Mouse (Mus musculus): ENCODE data around the gene Snx6. TPM values are rescaled to one million over a fixed set of nuclear protein-coding genes. Genes with fewer than 3 reads are reported as not detected.

Snx6 gene
- total and polyA plus RNA-seq, 3 experiments, result 67.3 to 155 (median 85.8) TPM

DNA sequence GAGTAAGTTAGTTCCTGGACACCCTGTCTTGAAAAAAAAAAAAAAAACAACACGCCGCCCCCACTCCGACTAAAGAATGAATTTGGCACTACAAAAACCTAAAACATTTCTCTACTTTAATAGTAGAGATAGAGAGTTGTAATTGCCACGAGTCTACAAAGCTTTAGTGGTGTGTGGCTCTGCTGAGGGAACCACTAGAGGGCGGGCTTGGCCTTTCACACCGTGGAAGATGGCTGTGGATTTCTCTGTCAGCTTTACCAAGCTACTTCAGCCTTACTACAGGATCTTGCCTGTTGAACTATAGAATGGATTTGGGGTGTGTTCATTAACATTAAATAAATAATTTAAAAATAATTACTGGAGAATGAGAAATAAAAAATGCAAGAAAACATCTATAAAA, 35.1 kb upstream of the Snx6 start:
- TF ChIP-seq CTCF (conservative IDR thresholded peaks at IDR 0.05 in 1 of 2, IDR thresholded peaks at IDR 0.05 in 1 of 2; ENCODE audit: low read depth in 2 of 2, low read length in 2 of 2) (peak; percentile 75 to 97), CHD2 (IDR thresholded peaks at IDR 0.05; ENCODE audit: low read length) (no peak), RCOR1 (conservative IDR thresholded peaks at IDR 0.05; ENCODE audit: low read depth, low read length) (no peak), ZC3H11A (IDR thresholded peaks at IDR 0.05; ENCODE audit: low read depth, low read length) (0 out of 2 replicates have a peak, but pooled peaks have one; percentile 27), MYC (IDR thresholded peaks at IDR 0.05; ENCODE audit: low read depth, low read length) (0 out of 2 replicates have a peak, but pooled peaks have one; percentile 48), SMC3 (IDR thresholded peaks at IDR 0.05; ENCODE audit: low read depth, low read length) (peak; percentile 73), RAD21 (IDR thresholded peaks at IDR 0.05; ENCODE audit: low read depth, low read length) (peak; percentile 98)
- H3K79me2 ChIP-seq (replicated peaks; ENCODE audit: control insufficient read depth, extremely low read depth, insufficient read depth, poor library complexity, severe bottlenecking), result no peaks in the 10 kb centered on the region
- in situ Hi-C loops (cut with MboI; ENCODE audit: low pct_ligation_motif_present, low pct_unique_long_range_greater_than_20kb, low sequenced_read_pairs), result no loop called here
- H3K36me3 ChIP-seq (replicated peaks in 1 of 2; ENCODE audit: control insufficient read depth in 1 of 2, insufficient read depth in 1 of 2, low read length in 1 of 2), result no peaks in the 10 kb centered on the region
- dilution Hi-C loops (cut with MboI; ENCODE audit: extremely low pct_ligation_motif_present, extremely low pct_unique_long_range_greater_than_20kb, low sequenced_read_pairs), result no loop called here
- peak overlapping the region; percentile 47; the same call in 1 of the 2 replicates for H3K4me2 ChIP-seq (ENCODE audit: insufficient read depth, low read depth, poor library complexity, severe bottlenecking)
- peak; percentile 79 for DNase-seq (ENCODE audit: extremely low read depth)
- H3K4me1 ChIP-seq (ENCODE audit: control insufficient read depth in 1 of 2, insufficient read depth in 2 of 2), result peaks cover 6 to 27% of the 10 kb centered on the region in 2 experiments; a peak in 3 of 4 replicates
- H3K9ac ChIP-seq (ENCODE audit: insufficient read depth, low read depth), result no peak overlapping the region
- H3K27ac ChIP-seq (ENCODE audit: insufficient read depth, low read depth), result no peak overlapping the region
- no peaks in the 10 kb centered on the region for H3K27me3 ChIP-seq (replicated peaks)
- H3K4me3 ChIP-seq (replicated peaks in 1 of 3; ENCODE audit: low read depth in 2 of 3, low read length in 2 of 3, poor library complexity in 1 of 3), result no peak overlapping the region
- no peaks in the 10 kb centered on the region for H3K9me3 ChIP-seq (replicated peaks; ENCODE audit: low read length)

DNA sequence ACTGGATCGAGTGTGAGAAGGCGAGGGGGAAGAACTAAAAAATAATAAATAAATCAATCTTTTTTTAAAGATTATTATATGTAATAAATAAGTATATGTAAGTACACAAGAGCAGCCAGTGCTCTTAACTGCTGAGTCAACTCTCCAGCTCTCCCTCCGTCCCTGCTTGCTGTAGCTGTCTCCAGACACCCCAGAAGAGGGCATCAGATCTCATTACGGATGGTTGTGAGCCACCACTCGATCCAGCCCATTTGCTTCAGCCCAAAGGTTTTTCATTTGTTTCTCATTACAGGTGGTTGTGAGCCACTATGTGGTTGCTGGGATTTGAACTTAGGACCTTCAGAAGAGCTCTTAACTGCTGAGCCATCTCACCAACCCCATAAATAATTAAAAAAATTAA, 34.4 kb upstream of the Snx6 start:
- no peak for DNase-seq (ENCODE audit: extremely low read depth)
- TF ChIP-seq ELF1 (IDR thresholded peaks at IDR 0.05; ENCODE audit: low read depth, low read length) (no peak), GABPA (IDR thresholded peaks at IDR 0.05; ENCODE audit: insufficient replicate concordance, low read depth, low read length) (no peak), POLR2AphosphoS2 (IDR thresholded peaks at IDR 0.05; ENCODE audit: low read depth, low read length) (no peak)
- Histone ChIP-seq H3K9me3 (replicated peaks; ENCODE audit: low read length) (no peaks in the 10 kb centered on the region), H3K4me1 (ENCODE audit: control insufficient read depth in 1 of 2, insufficient read depth in 2 of 2) (peaks cover 2 to 20% of the 10 kb centered on the region in 2 experiments; a peak in 2 of 4 replicates), H3K4me3 (replicated peaks in 1 of 3; ENCODE audit: low read depth in 2 of 3, low read length in 2 of 3, poor library complexity in 1 of 3) (no peak overlapping the region), H3K27me3 (replicated peaks) (no peaks in the 10 kb centered on the region), H3K9ac (ENCODE audit: insufficient read depth, low read depth) (no peak overlapping the region), H3K27ac (ENCODE audit: insufficient read depth, low read depth) (no peak overlapping the region), H3K79me2 (replicated peaks; ENCODE audit: control insufficient read depth, extremely low read depth, insufficient read depth, poor library complexity, severe bottlenecking) (no peaks in the 10 kb centered on the region), H3K4me2 (ENCODE audit: insufficient read depth, low read depth, poor library complexity, severe bottlenecking) (no peak overlapping the region), H3K36me3 (replicated peaks in 1 of 2; ENCODE audit: control insufficient read depth in 1 of 2, insufficient read depth in 1 of 2, low read length in 1 of 2) (no peaks in the 10 kb centered on the region)
- in situ Hi-C loops (cut with MboI; ENCODE audit: low pct_ligation_motif_present, low pct_unique_long_range_greater_than_20kb, low sequenced_read_pairs), result no loop called here
- dilution Hi-C loops (cut with MboI; ENCODE audit: extremely low pct_ligation_motif_present, extremely low pct_unique_long_range_greater_than_20kb, low sequenced_read_pairs), result no loop called here

DNA sequence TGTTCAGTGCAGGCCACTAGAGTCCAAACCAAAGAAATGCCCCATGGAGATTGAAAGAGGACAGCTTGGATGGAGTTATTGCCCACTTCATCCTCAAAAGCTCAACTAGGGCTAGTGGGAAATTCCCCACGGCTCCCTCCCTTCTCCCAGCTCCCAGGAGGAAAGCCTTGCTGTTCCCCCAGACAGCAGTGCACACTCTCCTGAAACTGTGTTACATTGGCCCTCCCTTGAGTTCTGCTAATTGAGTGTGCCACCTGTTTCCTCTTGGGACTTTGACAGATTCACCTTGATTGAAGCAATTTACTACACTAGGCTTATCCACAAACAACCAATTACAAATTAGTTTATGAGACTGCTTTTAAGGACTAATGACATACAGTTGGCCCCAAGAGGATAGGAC, 32.5 kb upstream of the Snx6 start:
- no peaks in the 10 kb centered on the region for H3K79me2 ChIP-seq (replicated peaks; ENCODE audit: control insufficient read depth, extremely low read depth, insufficient read depth, poor library complexity, severe bottlenecking)
- no peak overlapping the region for H3K4me2 ChIP-seq (ENCODE audit: insufficient read depth, low read depth, poor library complexity, severe bottlenecking)
- no peak overlapping the region for H3K27ac ChIP-seq (ENCODE audit: insufficient read depth, low read depth)
- H3K9ac ChIP-seq (ENCODE audit: insufficient read depth, low read depth), result no peak overlapping the region
- H3K9me3 ChIP-seq (replicated peaks; ENCODE audit: low read length), result no peaks in the 10 kb centered on the region
- peaks cover 0 to 18% of the 10 kb centered on the region in 2 experiments; a peak in 2 of 4 replicates for H3K4me1 ChIP-seq (ENCODE audit: control insufficient read depth in 1 of 2, insufficient read depth in 2 of 2)
- H3K4me3 ChIP-seq (replicated peaks in 1 of 3; ENCODE audit: low read depth in 2 of 3, low read length in 2 of 3, poor library complexity in 1 of 3), result no peak overlapping the region
- TF ChIP-seq ZNF384 (IDR thresholded peaks at IDR 0.05; ENCODE audit: low read depth, low read length) (no peak), MAZ (IDR thresholded peaks at IDR 0.05; ENCODE audit: low read depth, low read length) (no peak), MYC (IDR thresholded peaks at IDR 0.05; ENCODE audit: low read depth, low read length) (no peak), NRF1 (IDR thresholded peaks at IDR 0.05; ENCODE audit: low read depth, low read length) (no peak), SMC3 (IDR thresholded peaks at IDR 0.05; ENCODE audit: low read depth, low read length) (no peak), CHD1 (IDR thresholded peaks at IDR 0.05; ENCODE audit: low read depth, low read length) (no peak), ETS1 (conservative IDR thresholded peaks at IDR 0.05; ENCODE audit: low read depth, low read length) (no peak), USF1 (IDR thresholded peaks at IDR 0.05; ENCODE audit: low read depth, low read length) (no peak), MEF2A (IDR thresholded peaks at IDR 0.05; ENCODE audit: borderline replicate concordance, low read depth, low read length) (no peak), POLR2AphosphoS2 (IDR thresholded peaks at IDR 0.05; ENCODE audit: low read depth, low read length) (no peak), MXI1 (IDR thresholded peaks at IDR 0.05; ENCODE audit: low read depth, low read length) (no peak), MAX (IDR thresholded peaks at IDR 0.05; ENCODE audit: low read length) (no peak), CTCF (conservative IDR thresholded peaks at IDR 0.05 in 1 of 2, IDR thresholded peaks at IDR 0.05 in 1 of 2; ENCODE audit: low read depth in 2 of 2, low read length in 2 of 2) (no peak), POLR2A (IDR thresholded peaks at IDR 0.05; ENCODE audit: low read depth, low read length) (no peak), CHD2 (IDR thresholded peaks at IDR 0.05; ENCODE audit: low read length) (no peak)
- dilution Hi-C loops (cut with MboI; ENCODE audit: extremely low pct_ligation_motif_present, extremely low pct_unique_long_range_greater_than_20kb, low sequenced_read_pairs) (no loop called here), in situ Hi-C loops (cut with MboI; ENCODE audit: low pct_ligation_motif_present, low pct_unique_long_range_greater_than_20kb, low sequenced_read_pairs) (no loop called here)
- no peaks in the 10 kb centered on the region for H3K36me3 ChIP-seq (replicated peaks in 1 of 2; ENCODE audit: control insufficient read depth in 1 of 2, insufficient read depth in 1 of 2, low read length in 1 of 2)
- no peaks in the 10 kb centered on the region for H3K27me3 ChIP-seq (replicated peaks)
- no peak for DNase-seq (ENCODE audit: extremely low read depth)
